Mouse (Mus musculus) bone marrow, adult 2 months (tissue): Measurements from ENCODE around the gene Aoc3.

Experiments
- CTCF ChIP-seq: fragments of 200-500 bp; IDR thresholded peaks from 2 replicates; pipeline ENCODE4 v1.5.1; 2011; ENCODE audit warnings: low read length, control low read depth; ENCODE audit not compliant: control insufficient read depth, insufficient read depth
- POLR2A ChIP-seq: fragments of 200-500 bp; IDR thresholded peaks from 2 replicates; pipeline ENCODE4 v1.6.1; 2011; ENCODE audit warnings: low read depth, mild to moderate bottlenecking, control low read depth, low read length, borderline replicate concordance; ENCODE audit not compliant: control insufficient read depth

DNA sequence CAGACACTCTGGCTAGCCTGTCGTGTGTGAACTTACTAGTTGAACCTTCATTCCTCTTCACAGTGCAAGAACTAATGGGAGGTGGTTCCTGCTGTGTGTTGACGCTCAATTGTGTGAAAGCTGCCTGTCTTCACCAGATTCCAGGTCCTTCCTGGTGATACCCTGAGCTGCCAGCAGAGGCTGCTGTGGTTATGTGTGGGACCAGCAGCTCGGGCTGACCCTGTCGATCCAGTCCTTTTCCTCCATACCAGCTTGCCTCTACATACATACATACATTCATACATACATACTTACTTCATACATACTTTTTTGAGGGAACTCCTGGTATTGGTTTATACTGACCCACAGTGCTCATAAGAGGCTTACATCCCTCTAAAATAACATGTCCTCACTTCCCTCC is 6.8 kb upstream of the Aoc3 start:
- TF ChIP-seq CTCF (peak; percentile 77), POLR2A (no peak)
